Mouse (Mus musculus): Measurements from ENCODE around the gene Hist3h2a. TPM values are rescaled to one million over a fixed set of nuclear protein-coding genes. Genes with fewer than 3 reads are reported as not detected.

Hist3h2a gene
- polyA plus RNA-seq, 1 experiment from 2014 or later, result 20.9 TPM

DNA sequence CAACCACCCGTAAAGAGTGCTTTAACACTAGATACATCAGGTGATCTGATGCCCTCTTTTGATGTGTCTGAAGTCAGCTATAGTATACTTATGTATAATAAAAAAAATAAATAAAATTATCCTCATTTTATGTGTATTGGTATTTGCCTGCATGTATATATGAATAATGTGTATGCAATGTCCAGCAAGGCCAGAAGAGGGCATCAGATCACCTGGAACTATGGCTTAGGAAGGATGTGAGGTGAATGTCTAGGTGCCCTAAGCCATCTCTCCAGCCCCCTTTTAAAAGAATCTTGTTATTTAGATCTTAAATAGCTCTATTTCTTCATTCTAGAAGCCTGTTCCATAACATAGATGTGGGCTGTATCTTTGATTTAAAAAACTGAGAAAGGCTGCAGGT lies 12.9 kb downstream of the Hist3h2a start:
- ChIA-PET CTCF (interaction anchor here (0.8 to 1.8 kb wide), 3 partner anchors 10 to 23 kb away, joined by 3 to 8 read pairs (median 5); partner anchors contain the start of gene Trim11), POLR2A (interaction anchor here (0.9 kb wide), 1 partner anchor 11 kb away, joined by 3 read pairs; no protein-coding TSS in a partner anchor)
- no peaks in the 10 kb centered on the region for H3K27me3 ChIP-seq
- TF ChIP-seq CTCF (IDR thresholded peaks at IDR 0.05), result no peak
- no peak for DNase-seq (ENCODE audit: low read depth, low spot score)
- in situ Hi-C loops (cut with MboI; ENCODE audit: low pct_unique_long_range_greater_than_20kb), result no loop called here
- no peak for ATAC-seq

DNA sequence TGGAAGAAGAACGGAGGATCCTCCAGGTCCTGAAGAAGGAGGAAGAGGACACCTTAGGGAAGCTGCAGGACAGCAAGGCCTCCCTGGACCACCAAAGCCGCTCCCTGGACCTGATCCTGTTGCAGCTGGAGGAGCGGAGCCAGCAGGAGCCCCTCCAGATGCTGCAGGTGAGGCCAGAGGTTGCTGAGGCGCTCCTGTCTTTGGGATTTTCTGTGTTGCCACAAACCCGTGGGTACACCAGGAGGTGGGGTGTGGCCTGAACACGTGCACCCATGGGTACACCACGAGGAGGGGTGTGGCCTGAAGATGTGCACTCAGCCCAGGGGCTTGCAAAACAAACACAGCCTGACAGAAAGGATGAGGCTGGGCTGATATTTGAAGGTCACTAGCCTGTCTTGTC lies 14.1 kb downstream of the Hist3h2a start:
- ATAC-seq (no peak), DNase-seq (ENCODE audit: low read depth, low spot score) (no peak)
- CTCF ChIA-PET, result no interaction called here
- POLR2A ChIA-PET, result interaction anchor here (1.6 kb wide), 1 partner anchor 9 kb away, joined by 4 read pairs; no protein-coding TSS in a partner anchor
- TF ChIP-seq CTCF (IDR thresholded peaks at IDR 0.05), result no peak
- no peaks in the 10 kb centered on the region for H3K27me3 ChIP-seq
- in situ Hi-C loops (cut with MboI; ENCODE audit: low pct_unique_long_range_greater_than_20kb), result no loop called here

DNA sequence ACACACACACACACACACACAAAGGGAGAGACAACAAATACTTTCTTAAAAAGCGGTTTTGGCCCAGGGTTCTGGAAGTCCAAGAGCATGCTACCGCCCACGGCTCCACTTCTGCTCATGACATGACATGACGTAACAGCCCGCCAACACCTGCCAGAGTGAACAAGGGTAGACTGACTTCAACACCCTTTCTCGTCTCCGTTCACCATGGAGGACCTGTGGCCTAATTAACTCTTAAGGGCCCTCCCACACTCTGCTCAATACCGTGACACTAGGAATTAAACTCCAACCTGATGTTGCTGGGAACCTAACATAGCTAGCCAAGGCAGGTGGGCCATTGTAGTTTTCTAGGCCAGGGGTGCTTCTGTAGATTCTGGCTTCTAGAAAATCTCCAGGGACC lies 14.5 kb downstream of the Hist3h2a start:
- H3K27me3 ChIP-seq, result no peaks in the 10 kb centered on the region
- in situ Hi-C loops (cut with MboI; ENCODE audit: low pct_unique_long_range_greater_than_20kb), result no loop called here
- POLR2A ChIA-PET, result interaction anchor here (1.6 kb wide), 1 partner anchor 9 kb away, joined by 4 read pairs; no protein-coding TSS in a partner anchor
- no peak for ATAC-seq
- DNase-seq (ENCODE audit: low read depth, low spot score), result no peak
- TF ChIP-seq CTCF (IDR thresholded peaks at IDR 0.05), result no peak
- CTCF ChIA-PET, result interaction anchor here (0.7 kb wide), 1 partner anchor 13 kb away, joined by 3 read pairs; no protein-coding TSS in a partner anchor

DNA sequence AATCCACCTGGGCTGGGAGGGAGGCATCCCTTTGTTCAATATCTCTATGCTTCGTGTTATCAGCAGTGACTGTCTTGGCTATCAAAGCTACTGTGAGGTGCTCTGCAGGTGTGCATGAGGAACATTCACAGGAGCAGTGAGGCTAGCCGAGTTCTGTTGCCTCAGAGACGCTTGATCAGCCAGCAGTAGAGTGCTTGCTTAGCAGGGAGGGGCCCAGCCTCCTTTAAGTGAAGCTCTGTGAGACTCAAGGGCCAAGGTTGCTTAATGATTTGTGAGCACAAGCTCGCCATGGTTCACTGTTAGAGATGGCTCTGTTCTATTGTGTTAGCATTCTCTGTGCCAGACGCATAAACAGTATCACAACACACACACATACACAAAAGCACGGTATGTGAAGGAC lies 15.2 kb downstream of the Hist3h2a start:
- no peaks in the 10 kb centered on the region for H3K27me3 ChIP-seq
- POLR2A ChIA-PET, result interaction anchor here (1.6 kb wide), 1 partner anchor 10 kb away, joined by 4 read pairs; no protein-coding TSS in a partner anchor
- TF ChIP-seq CTCF (IDR thresholded peaks at IDR 0.05), result no peak
- no peak for ATAC-seq
- in situ Hi-C loops (cut with MboI; ENCODE audit: low pct_unique_long_range_greater_than_20kb), result no loop called here
- no peak for DNase-seq (ENCODE audit: low read depth, low spot score)
- CTCF ChIA-PET, result interaction anchor here (0.6 to 1.3 kb wide), 4 partner anchors 9 to 125 kb away, joined by 3 to 5 read pairs (median 4); no protein-coding TSS in a partner anchor

DNA sequence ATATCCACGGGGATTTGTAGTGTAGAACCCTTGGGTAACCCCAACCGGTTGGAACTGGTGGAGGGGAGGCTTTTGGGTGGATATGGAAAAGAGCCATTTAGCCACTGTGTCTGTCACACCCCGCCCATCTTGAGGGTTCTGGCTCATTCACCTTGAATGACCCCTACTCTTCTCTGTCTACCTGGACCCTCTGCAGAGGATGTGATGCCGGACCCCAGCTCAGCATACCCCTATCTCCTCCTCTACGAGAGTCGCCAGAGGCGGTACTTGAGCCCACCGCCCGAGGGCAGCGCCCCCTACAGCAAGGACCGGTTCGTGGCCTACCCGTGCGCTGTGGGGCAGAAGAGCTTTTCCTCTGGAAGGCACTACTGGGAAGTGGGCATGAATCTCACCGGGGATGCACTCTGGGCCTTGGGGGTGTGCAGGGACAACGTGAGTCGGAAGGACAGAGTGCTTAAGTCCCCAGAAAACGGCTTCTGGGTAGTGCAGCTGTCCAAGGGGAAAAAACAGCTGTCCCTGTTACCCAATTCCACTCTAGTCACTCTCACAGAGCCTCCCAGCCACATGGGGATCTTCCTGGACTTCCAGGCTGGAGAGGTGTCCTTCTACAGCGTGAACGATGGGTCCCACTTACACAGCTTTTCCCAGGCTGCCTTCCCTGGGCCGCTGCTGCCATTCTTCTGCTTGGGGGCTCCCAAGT lies 16.5 kb downstream of the Hist3h2a start:
- in situ Hi-C loops (cut with MboI; ENCODE audit: low pct_unique_long_range_greater_than_20kb), result no loop called here
- H3K27me3 ChIP-seq, result no peaks in the 10 kb centered on the region
- ChIA-PET POLR2A (no interaction called here), CTCF (interaction anchor here (1.3 kb wide), 2 partner anchors 8 to 11 kb away, joined by 4 to 5 read pairs; no protein-coding TSS in a partner anchor)
- DNase-seq (ENCODE audit: low read depth, low spot score), result no peak
- no peak for ATAC-seq
- no peak for TF ChIP-seq CTCF (IDR thresholded peaks at IDR 0.05)

DNA sequence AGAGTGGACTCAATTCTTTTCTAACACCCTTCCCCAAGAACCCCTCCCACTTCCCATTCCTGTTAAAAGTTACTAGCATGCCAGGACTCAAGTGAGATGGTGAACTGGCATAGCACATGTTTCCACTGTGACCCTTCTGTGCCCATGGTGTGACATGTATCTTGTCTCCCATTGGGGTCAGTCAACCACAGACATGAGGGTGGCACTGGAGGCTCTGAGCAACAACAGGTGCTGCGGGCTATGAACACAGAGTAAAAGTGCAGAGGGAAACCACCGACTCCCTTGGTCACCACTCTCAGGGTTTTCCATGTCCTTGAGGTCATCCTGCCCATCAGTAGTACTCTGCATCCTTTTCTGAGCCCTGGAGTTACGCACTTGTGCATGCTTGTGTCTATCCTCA lies 17.3 kb downstream of the Hist3h2a start:
- ChIA-PET POLR2A (interaction anchor here (0.6 kb wide), 1 partner anchor 780 kb away, joined by 3 read pairs; no protein-coding TSS in a partner anchor), CTCF (no interaction called here)
- DNase-seq (ENCODE audit: low read depth, low spot score) (no peak), ATAC-seq (no peak)
- TF ChIP-seq CTCF (IDR thresholded peaks at IDR 0.05), result no peak
- H3K27me3 ChIP-seq, result no peaks in the 10 kb centered on the region
- in situ Hi-C loops (cut with MboI; ENCODE audit: low pct_unique_long_range_greater_than_20kb), result no loop called here

DNA sequence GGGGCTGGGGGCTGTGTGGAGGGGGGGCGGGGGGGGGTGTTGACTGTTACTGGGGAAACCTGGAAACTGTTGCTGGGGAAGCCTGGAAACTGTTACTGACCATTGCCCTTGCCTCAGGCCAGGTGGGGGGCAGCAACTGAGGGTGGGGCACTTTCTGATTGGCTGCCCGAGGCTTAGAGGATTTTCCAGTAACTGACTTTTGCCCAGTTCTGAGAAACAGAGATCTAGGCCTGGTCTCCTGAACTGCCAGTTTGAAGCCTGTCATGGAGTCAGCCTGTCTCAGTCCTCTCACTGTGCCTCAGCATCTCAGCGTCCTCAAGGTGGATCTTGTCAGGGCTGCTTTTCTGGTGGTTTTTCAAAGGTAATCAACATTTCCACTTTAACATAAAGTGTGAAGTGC lies 19.9 kb downstream of the Hist3h2a start:
- no peaks in the 10 kb centered on the region for H3K27me3 ChIP-seq
- CTCF ChIA-PET, result no interaction called here
- TF ChIP-seq CTCF (IDR thresholded peaks at IDR 0.05), result no peak
- POLR2A ChIA-PET, result no interaction called here
- DNase-seq (ENCODE audit: low read depth, low spot score) (no peak), ATAC-seq (no peak)
- in situ Hi-C loops (cut with MboI; ENCODE audit: low pct_unique_long_range_greater_than_20kb), result no loop called here

DNA sequence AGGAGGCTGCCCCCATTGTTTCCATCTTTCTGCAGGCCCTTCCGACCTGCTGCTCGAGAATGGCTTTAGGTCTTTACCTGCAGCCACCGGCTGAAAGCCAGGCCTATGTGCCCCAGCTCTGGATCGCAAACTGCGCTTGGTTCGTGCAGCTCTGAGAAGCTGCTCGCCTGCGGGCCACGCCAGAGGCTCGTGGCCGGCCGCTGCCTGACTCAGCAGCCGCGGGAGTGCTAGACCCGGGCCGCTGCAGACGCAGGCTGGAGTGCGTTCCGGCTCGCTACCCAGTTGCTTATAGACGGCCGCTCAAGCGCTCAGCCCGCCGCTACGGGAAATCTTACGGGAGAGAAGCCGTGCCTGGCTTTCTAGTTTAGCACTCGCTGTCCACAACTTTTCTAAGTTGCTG lies 22.7 kb downstream of the Hist3h2a start:
- TF ChIP-seq CTCF (IDR thresholded peaks at IDR 0.05), result no peak
- no peaks in the 10 kb centered on the region for H3K27me3 ChIP-seq
- ATAC-seq (peak; percentile 40), DNase-seq (ENCODE audit: low read depth, low spot score) (no peak)
- in situ Hi-C loops (cut with MboI; ENCODE audit: low pct_unique_long_range_greater_than_20kb), result no loop called here
- ChIA-PET CTCF (interaction anchor here (0.9 to 3.0 kb wide), 4 partner anchors 10 to 49 kb away, joined by 3 to 8 read pairs (median 7); partner anchors contain the start of genes Hist3h2a and Trim17), POLR2A (interaction anchor here (1.1 kb wide), 2 partner anchors 21 to 22 kb away, joined by 3 to 4 read pairs; partner anchors contain the start of genes Hist3h2a and Trim17)

DNA sequence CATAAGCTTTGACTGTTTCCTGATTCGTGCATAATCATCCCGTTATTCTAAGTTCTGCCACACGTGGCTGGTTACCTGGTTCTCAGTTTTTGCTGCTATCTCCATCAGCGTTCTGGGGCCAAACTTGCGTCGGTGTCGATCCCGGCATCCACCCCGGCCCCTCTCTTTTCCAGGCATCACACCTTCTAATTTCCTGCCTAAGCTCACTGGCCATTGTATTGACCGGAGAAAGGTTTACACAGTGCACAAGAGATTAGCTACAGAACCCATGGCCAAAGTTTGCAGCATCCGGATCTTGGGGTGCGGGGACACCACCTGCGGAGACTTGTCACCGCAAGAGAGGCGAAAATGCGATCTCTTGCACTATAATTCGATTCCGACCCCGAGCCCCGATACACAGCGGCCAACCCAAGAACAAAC lies 23.1 kb downstream of the Hist3h2a start:
- POLR2A ChIA-PET, result interaction anchor here (0.6 to 1.4 kb wide), 4 partner anchors 11 to 73 kb away, joined by 3 to 4 read pairs (median 4); partner anchors contain the start of genes Hist3h2a and Trim17
- H3K27me3 ChIP-seq, result no peaks in the 10 kb centered on the region
- DNase-seq (ENCODE audit: low read depth, low spot score) (no peak), ATAC-seq (no peak)
- CTCF ChIA-PET, result interaction anchor here (0.9 to 3.0 kb wide), 5 partner anchors 10 to 63 kb away, joined by 3 to 8 read pairs (median 8); partner anchors contain the start of genes Hist3h2a and Trim17
- in situ Hi-C loops (cut with MboI; ENCODE audit: low pct_unique_long_range_greater_than_20kb), result no loop called here
- TF ChIP-seq CTCF (IDR thresholded peaks at IDR 0.05), result no peak

DNA sequence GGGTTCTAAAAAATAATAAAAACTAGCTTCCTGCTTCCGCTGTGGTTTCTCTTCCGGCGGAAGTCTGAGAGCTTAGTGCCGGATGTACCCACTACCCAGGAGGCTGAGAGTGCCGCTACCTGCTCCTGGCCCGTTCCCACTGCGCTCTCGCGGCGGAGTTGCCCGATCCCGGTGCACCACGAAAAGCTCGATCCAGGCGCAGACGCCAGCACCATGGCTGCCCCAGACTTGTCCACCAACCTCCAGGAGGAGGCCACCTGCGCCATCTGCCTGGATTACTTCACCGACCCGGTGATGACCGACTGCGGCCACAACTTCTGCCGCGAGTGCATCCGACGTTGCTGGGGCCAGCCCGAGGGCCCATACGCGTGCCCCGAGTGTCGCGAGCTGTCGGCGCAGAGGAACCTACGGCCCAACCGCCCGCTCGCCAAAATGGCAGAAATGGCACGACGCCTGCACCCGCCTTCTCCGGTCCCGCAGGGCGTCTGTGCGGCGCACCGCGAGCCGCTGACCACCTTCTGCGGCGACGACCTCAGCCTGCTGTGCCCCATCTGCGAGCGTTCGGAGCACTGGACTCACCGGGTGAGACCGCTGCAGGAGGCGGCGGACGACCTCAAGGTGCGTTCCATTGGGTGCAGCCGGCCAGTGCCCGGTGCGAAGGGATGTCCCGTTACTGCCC lies 23.7 kb downstream of the Hist3h2a start, which contains the start of gene Trim11:
Gene Trim11 (plus strand): TSS at position 67 of the 679 bp plus-strand sequence.
- TF ChIP-seq CTCF (IDR thresholded peaks at IDR 0.05), result no peak
- peak; percentile 58 for ATAC-seq
- no peak for DNase-seq (ENCODE audit: low read depth, low spot score)
- in situ Hi-C loops (cut with MboI; ENCODE audit: low pct_unique_long_range_greater_than_20kb), result no loop called here
- H3K27me3 ChIP-seq, result no peaks in the 10 kb centered on the region
- POLR2A ChIA-PET, result interaction anchor here (0.6 to 1.4 kb wide), 5 partner anchors 11 to 73 kb away, joined by 3 to 4 read pairs (median 3); partner anchors contain the start of genes Hist3h2a and Trim17
- CTCF ChIA-PET, result interaction anchor here (0.9 to 3.0 kb wide), 6 partner anchors 8 to 64 kb away, joined by 3 to 8 read pairs (median 7); partner anchors contain the start of genes Hist3h2a and Trim17

All from Patski (cell line).